Mouse (Mus musculus): ENCODE data around the gene Serpine2.

Gene Serpine2

DNA sequence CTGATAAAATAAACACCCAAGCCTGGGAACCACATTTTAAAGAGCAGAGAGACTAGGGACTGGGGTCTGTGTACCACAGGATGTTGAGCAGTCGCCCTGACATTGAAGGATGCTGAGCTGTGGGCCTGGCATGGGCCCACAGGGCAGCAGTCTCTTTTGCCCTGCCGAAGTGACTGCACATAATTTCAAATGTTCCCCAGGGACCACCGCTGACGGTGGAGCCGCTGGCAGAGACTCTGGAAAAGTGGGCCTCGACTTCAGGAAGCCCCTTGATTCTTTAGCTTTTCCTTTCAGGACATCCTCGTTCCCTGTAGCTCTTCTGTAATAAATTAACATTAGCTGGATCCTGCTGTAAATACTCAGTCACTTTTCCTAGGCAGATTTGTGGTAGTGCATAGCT is 103.8 kb downstream of the Serpine2 start:
- DNase-seq (ENCODE audit: low spot score in 2 of 2) = no peak

DNA sequence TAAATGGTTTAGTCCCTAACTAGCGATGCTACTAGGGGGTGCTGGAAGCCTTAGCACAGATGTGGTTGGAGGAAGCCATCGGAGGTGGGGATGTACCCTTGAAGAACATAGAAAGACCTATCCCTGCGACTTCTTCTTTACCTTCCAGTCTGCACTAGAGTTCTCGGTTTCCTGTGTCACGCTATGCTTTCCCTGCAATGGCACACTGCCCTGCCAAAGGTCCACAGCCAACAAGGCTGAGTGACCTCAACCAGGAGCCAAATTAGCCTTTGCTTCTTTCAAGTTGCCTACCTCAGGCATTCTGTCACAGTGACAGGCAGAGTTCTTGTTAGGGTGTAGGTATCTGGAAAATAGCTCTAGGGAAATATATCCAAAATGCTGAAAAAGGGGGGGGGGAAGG is 104.6 kb downstream of the Serpine2 start:
- no peak for DNase-seq (ENCODE audit: low spot score in 2 of 2)

DNA sequence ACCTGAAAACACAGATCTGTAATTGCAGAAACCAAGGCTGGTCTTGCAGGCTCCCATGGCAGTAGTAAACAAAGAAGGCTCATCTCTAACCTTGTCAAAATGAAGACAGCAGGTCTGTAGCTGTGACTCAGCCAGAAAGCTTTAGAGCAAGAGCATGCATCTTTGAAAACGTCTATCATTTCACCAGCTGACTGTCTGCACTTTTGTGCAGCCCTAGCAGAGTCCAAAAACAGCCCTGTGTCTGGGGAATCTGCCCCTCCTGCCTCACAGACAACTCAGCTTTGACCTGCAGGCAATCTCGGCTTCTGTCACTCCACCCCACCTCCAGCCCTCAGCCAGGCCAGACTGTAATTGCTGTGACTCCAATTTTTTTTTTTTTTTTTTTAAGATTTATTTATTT is 105.6 kb downstream of the Serpine2 start:
- DNase-seq (ENCODE audit: low spot score in 2 of 2) = no peak

DNA sequence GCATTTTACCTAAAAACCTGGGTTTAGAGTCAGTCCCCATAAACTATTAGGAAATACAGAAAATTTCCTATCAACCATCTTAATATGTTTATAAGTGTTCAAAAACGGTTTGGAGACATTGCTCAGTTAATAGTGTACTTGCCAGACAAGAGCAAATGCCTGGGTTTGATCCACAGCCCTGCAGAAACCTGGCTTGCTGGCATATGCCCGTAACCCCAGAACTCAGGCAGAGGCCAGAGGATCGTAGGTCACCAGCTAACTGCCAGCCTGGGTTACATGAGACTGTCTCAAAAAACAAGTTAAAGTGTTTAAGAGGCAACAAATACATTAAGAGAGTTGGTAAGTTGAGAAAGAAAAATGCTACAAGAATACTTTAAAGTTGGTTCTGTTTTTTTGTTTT is 106.0 kb downstream of the Serpine2 start:
- DNase-seq (ENCODE audit: low spot score in 2 of 2) = no peak

DNA sequence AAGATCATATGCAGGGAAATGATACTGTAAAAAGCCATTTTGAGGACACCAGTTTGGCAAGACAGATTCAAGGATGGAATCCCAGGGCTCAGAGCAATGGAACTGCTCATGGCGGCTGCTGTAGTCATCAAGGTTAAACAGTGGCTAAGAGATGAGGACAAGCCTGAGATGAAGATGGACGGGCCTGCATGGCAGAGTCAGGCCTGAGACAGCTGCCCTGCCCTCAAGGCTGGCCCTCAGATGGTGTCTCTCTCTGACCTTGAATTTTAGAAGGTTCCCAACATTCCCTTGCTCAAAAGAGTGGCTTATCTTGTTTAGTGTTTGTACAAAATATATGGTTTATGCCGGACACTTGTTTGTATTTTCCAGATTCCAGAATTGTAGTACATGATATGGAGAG is 107.5 kb downstream of the Serpine2 start:
- DNase-seq (ENCODE audit: low spot score in 2 of 2) = no peak

DNA sequence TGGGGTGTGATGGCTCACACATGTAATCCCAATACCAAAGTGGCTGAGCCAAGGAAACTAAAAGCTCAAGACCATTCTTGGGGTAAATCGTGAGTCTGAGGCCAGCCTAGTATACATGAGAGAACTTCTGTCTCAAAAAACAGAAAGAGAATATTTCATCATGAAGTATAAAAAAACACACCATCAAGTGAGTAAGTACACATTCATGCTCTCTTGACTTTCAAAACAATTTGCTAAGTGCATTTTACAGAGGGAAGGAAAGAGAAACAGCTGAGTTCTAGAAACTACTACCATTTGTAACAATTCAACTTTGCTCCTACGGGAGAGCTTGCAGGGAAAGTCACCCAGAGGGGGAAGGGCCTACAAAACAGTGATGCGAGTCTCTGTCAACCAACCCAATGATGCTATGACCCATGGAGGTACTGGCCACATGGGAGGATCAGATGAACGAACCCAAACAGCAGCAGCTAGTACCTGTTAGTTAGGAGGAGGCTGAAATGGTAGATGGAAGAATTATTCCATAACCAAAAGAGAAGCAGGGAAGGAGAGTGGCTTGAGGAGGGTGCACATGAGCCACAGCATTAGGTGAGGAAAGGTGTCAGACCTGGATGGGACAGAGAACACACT is 108.2 kb downstream of the Serpine2 start:
- no peak for DNase-seq (ENCODE audit: low spot score in 2 of 2)

DNA sequence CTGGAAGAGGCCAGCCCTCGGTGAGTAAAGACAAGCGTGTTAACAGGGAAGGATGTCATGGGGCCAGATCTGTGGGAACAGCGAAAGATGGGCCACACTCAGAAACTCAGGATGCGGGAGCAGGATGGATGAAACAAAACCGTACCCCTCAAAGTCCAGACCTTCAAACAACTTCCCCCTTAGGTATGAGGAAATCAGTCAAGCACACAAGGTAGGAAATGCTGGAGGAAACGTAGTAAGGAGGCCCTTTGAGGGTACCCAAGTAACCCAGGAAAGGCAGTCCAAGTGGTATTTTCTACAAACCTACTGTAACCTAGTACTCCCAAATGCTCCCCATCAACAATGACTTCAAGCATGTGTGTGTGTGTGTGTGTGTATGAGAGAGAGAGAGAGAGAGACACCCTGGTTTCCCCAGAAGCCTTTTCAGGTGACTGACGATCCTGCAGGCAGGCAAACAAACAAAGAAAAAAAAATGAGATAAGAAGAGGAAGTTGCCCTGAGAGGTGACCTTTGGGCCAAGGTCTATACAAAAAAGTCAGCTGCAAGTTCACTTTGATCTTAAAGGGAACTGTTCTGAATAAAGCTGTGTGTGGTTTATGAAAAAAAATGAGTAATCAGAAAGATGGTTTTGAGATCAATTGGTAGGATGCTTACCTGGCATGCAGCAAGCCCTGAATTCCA is 108.8 kb downstream of the Serpine2 start:
- DNase-seq (ENCODE audit: low spot score in 2 of 2) = no peak

DNA sequence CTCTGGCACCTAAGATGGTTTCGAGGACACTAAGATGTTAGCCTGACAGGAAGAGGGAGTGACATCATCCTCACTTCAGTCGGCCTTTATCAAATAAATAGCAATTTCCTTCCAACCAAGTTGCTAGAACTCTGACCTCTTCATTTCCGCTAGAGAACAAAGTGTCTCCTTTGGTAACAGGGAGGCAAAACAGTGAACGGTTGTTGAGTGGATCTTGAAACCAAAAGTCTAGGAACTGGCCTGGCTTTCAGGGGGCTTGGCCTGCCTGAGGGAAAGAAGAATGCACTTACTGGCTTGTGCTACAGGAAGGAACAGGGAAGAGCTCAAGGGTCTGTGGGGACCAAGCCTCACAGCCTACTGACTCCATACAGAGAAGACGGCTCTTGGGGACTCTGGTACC is 109.8 kb downstream of the Serpine2 start:
- DNase-seq (ENCODE audit: low spot score in 2 of 2) = no peak

DNA sequence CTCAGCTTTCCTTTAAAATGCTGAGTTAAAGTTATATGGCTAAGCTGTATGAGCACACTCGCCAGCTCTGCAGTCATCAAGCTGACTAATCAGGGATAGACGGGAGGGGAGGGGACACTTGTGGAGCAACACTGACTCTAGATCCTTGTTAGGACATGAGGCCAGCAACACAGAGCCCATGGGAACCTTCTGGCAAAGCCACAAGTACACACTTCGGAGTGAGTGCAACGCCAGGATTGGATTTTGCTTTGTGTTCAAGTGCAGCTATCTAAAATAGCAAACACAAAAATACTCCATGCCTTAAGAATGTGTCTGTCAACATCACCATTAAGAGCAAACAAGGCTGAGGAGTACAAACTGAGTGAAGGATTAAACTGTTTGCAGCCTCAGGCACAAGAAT is 114.9 kb downstream of the Serpine2 start:
- peak in 1 of 2 experiments; percentile 58 for DNase-seq (ENCODE audit: low spot score in 2 of 2)

All from urinary bladder, postnatal 36 days (tissue).